Mouse (Mus musculus) E14TG2a.4 (cell line): ENCODE results near the gene Zcchc4.
A peak's percentile ranks its signal among the peaks of the same experiment; 100 is the strongest.

Experiments used
- H3K27me3 ChIP-seq: 2 replicates; pipeline ENCODE4 v1.6.1; 2014; ENCODE audit warnings: low read length, control low read depth; ENCODE audit not compliant: insufficient read depth
- H3K36me3 ChIP-seq: 2 replicates; pipeline ENCODE4 v1.6.1; 2014; ENCODE audit warnings: low read length, control low read depth; ENCODE audit not compliant: insufficient read depth
- H3K4me1 ChIP-seq: replicated peaks from 2 replicates; pipeline ENCODE4 v1.6.1; 2014; ENCODE audit warnings: low read depth, low read length, control low read depth
- H3K4me3 ChIP-seq: replicated peaks from 2 replicates; pipeline ENCODE4 v1.5.1; 2014; ENCODE audit warnings: mild to moderate bottlenecking, low read length
- H3K9me3 ChIP-seq: 2 replicates; pipeline ENCODE4 v1.6.1; 2014; ENCODE audit warnings: low read length, control low read depth
- CTCF ChIP-seq: conservative IDR thresholded peaks from 2 replicates; pipeline ENCODE4 v1.5.1; 2014; ENCODE audit warnings: low read length
- NANOG ChIP-seq: IDR thresholded peaks from 2 replicates; pipeline ENCODE4 v1.6.1; 2014; ENCODE audit warnings: borderline replicate concordance, low read length, mixed read lengths
- POU5F1 ChIP-seq: IDR thresholded peaks from 2 replicates; pipeline ENCODE4 v1.6.1; 2014; ENCODE audit warnings: low read length, borderline replicate concordance

Zcchc4 gene

DNA sequence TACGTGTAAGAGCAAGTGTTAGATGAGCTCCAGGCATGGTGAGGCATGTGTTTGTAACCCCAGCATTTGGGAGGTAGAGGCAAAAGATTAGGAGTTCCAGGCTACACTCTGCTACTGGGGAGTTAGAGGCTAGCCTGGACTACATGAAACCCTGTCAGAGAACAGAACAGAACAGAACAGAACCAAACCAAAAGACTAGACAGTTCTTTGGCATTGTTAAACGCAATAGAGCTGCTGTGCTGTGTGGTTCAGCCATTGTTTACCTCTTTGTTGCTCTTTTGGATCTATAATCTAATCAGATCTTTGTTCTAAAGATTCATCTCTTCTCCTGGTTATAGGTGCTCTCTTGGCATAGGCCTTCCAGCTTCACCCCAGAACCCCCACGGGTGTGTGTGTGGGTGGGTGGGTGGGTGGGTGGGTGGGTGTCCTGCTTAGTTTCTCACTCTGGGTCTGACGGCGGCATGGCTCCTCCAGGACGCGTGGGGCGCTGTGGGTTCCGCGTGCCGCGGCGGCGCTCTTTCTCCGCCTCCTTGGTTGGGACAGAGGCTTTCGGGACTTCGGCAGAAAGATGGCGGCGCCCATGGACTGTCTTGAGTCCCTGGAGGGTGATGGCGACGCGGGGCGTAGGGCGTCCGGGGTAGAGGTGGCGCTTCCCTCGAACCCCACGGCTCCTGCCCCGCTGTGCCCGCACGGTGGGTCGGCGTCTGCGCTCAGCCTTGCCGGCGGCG, 7.5 kb downstream of the Zcchc4 start:
- Histone ChIP-seq H3K36me3 (peaks cover 24% of the 10 kb centered on the region), H3K27me3 (no peaks in the 10 kb centered on the region), H3K4me3 (peak overlapping the region; percentile 99), H3K9me3 (no peaks in the 10 kb centered on the region), H3K4me1 (peaks cover 18% of the 10 kb centered on the region)
- TF ChIP-seq CTCF = no peak
- no peak for TF ChIP-seq NANOG
- no peak for TF ChIP-seq POU5F1

DNA sequence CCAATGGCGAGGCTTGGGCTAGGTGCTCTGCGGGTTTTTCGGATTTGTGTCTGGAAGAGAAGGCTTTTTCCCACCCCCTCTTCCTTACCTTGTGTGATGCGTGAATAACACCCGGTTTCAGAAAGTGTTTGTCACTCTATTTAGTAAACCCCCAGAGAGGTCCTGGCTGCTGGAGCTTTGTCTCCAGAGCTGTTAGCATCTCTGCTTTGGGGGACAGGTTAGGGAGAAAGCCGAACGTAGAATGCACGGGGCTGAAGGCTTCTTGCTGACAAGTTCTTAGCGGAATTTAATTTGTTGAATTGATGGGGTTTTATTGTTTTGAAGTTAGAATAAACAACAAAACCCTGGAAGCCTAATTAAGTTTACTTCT, 8.0 kb downstream of the Zcchc4 start:
- no peaks in the 10 kb centered on the region for H3K27me3 ChIP-seq
- TF ChIP-seq POU5F1 = no peak
- no peak for TF ChIP-seq NANOG
- no peak for TF ChIP-seq CTCF

GRCm38 (mm10) chr5:52783957-52784356, 8.7 kb downstream of the Zcchc4 start:
- H3K9me3 ChIP-seq = no peaks in the 10 kb centered on the region
- TF ChIP-seq NANOG (no peak), POU5F1 (no peak), CTCF (no peak)
- H3K36me3 ChIP-seq = peaks cover 37% of the 10 kb centered on the region
- peak overlapping the region; percentile 99 for H3K4me3 ChIP-seq
- no peaks in the 10 kb centered on the region for H3K27me3 ChIP-seq
- peaks cover 18% of the 10 kb centered on the region for H3K4me1 ChIP-seq

More for the DNA sequence above, 8.0 kb downstream of the Zcchc4 start:
- H3K36me3 ChIP-seq = peaks cover 30% of the 10 kb centered on the region
- H3K4me1 ChIP-seq = peaks cover 18% of the 10 kb centered on the region
- peak overlapping the region; percentile 99 for H3K4me3 ChIP-seq
- H3K9me3 ChIP-seq = no peaks in the 10 kb centered on the region

DNA sequence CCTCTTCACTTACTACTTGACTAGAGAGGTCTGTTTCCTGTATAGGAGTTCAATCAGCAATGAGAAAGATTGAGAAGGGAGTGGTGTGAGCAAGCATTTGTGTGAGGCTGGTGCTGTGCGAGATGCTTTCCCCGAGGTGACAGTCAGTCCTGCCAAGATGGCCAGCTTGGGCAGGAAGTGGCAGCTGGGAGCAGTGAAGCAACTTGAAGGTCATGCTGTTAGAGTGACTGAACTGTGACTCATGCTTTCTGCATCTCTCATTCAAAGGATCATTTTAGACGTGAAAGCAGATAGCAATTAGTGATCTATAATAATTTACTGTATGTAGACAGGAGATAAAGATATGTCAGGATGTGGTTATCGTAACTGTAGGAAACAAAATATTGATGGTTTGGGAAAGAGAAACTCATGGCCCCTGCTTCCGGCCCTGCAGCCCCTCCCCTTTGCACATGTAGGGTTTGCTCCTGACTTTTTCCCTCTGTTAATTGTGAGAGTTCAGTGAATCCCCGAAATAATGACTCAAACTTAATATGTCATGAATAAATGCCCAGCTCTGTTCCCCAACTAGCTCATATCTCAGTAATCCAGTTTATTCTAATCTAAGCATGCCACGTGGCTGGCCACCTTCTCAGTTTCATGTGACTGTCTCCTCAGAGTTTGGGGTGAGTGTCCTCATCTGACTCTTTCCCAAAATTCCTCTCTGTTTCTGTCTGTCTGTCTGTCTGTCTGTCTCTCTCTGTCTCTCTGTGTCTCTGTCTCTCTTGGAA, 11.5 kb downstream of the Zcchc4 start:
- Histone ChIP-seq H3K4me1 (peaks cover 35% of the 10 kb centered on the region), H3K9me3 (no peaks in the 10 kb centered on the region), H3K36me3 (peaks cover 56% of the 10 kb centered on the region), H3K4me3 (no peak overlapping the region), H3K27me3 (no peaks in the 10 kb centered on the region)
- TF ChIP-seq NANOG = no peak
- no peak for TF ChIP-seq POU5F1
- no peak for TF ChIP-seq CTCF

GRCm38 (mm10) chr5:52793230-52793629, 18.0 kb downstream of the Zcchc4 start:
- Histone ChIP-seq H3K4me1 (peaks cover 16% of the 10 kb centered on the region), H3K9me3 (no peaks in the 10 kb centered on the region), H3K36me3 (peaks cover 79% of the 10 kb centered on the region), H3K27me3 (no peaks in the 10 kb centered on the region), H3K4me3 (no peak overlapping the region)
- no peak for TF ChIP-seq NANOG

DNA sequence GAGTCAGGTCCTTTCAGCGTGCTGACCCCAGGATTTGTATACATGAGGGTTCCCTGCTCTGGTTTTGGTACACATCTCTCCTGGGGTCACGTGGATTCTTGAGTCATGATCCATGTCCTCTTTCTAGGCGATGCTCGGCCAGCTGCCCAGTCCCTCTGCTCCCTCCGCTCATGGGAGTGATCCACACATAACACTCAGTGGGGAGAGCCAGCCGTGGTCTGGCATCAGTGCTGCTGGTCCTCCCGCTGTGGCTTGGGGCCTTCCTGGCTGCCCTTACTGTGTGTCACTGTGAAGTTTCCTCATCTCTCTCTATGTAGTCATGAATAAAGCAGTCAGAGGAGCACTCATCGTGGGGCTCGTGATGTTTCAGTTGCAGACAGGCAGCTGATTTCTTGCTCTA, 18.9 kb downstream of the Zcchc4 start:
- no peaks in the 10 kb centered on the region for H3K27me3 ChIP-seq
- TF ChIP-seq NANOG (no peak), CTCF (no peak), POU5F1 (no peak)
- no peak overlapping the region for H3K4me3 ChIP-seq
- peaks cover 76% of the 10 kb centered on the region for H3K36me3 ChIP-seq
- peaks cover 16% of the 10 kb centered on the region for H3K4me1 ChIP-seq
- no peaks in the 10 kb centered on the region for H3K9me3 ChIP-seq

GRCm38 (mm10) chr5:52799274-52799985, 24.2 kb downstream of the Zcchc4 start:
- Histone ChIP-seq H3K36me3 (peaks cover 65% of the 10 kb centered on the region), H3K4me3 (no peak overlapping the region), H3K27me3 (no peaks in the 10 kb centered on the region), H3K9me3 (no peaks in the 10 kb centered on the region), H3K4me1 (peaks cover 4% of the 10 kb centered on the region)
- TF ChIP-seq POU5F1 (no peak), NANOG (no peak), CTCF (no peak)

DNA sequence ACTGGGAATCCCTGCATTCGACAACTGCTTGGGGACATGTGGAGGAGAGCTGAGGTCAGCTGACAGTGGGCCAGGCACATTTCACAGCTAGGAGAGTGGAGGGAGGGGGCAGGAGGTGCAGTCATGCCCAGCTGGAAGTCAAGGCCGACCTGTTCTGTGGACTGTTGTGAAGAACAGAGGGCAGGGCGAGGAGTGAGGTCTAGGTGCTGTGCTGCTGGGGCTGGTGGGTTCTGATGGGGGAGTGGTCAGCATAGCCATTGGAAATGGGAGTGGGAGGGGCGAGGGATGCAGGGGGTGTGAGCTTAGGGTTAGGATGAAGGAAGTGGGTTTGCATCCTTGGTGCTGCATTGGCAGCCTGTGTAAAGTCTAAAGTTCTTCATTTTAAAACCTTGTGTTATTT, 30.6 kb downstream of the Zcchc4 start:
- H3K4me1 ChIP-seq = peaks cover 13% of the 10 kb centered on the region
- no peak for TF ChIP-seq NANOG
- TF ChIP-seq CTCF = no peak
- no peak for TF ChIP-seq POU5F1

More for the DNA sequence above, 30.6 kb downstream of the Zcchc4 start:
- Histone ChIP-seq H3K36me3 (peaks cover 68% of the 10 kb centered on the region), H3K9me3 (no peaks in the 10 kb centered on the region), H3K4me3 (no peak overlapping the region), H3K27me3 (no peaks in the 10 kb centered on the region)
